Mouse (Mus musculus): ENCODE data around the gene Smndc1. TPM values are rescaled to one million over a fixed set of nuclear protein-coding genes. Genes with fewer than 3 reads are reported as not detected.

Smndc1 gene
- polyA plus RNA-seq (2014; fragmentation: Nextera tagmentation; extraction: Ambion mirVana) = 61.2 and 65.5 TPM in 2 replicates

GRCm38 (mm10) chr19:53390495-53391007 lies at the start of gene Smndc1:
Gene Smndc1 (minus strand): TSS chr19:53390578.
- under 1% methylated on average over 48 of the region's 48 CpGs for WGBS
- Histone ChIP-seq H3K27me3 (ENCODE audit: control insufficient read depth, insufficient read depth, low read length) (no peaks in the 10 kb centered on the region), H3K4me1 (ENCODE audit: control insufficient read depth, insufficient read depth, low read length) (peaks cover 8% of the 10 kb centered on the region), H3K9ac (ENCODE audit: low read length) (peak within 1 kb of the TSS; percentile 99), H3K27ac (ENCODE audit: low read depth, low read length) (peak within 1 kb of the TSS; percentile 95), H3K36me3 (ENCODE audit: control insufficient read depth, insufficient read depth, low read length) (no peaks in the 10 kb centered on the region; the same call in 1 of the 2 replicates), H3K4me2 (peak within 1 kb of the TSS; percentile 77), H3K4me3 (ENCODE audit: low read depth, low read length) (peak within 1 kb of the TSS; percentile 97), H3K9me3 (ENCODE audit: control insufficient read depth, low read length) (no peaks in the 10 kb centered on the region)
- DNase-seq (ENCODE audit: low spot score, missing footprints) (peak; percentile 99), ATAC-seq (ENCODE audit: low FRiP score) (peak; percentile 98)

GRCm38 (mm10) chr19:53439340-53439739 lies 49.0 kb upstream of the Smndc1 start:
- ATAC-seq (ENCODE audit: low FRiP score) = no peak
- H3K27ac ChIP-seq (ENCODE audit: low read depth, low read length) = no peak overlapping the region
- WGBS = 88% methylated on average over 7 of the region's 7 CpGs

GRCm38 (mm10) chr19:53437991-53438390 lies 47.6 kb upstream of the Smndc1 start:
- H3K9ac ChIP-seq (ENCODE audit: low read length) = no peak overlapping the region
- peaks cover 6% of the 10 kb centered on the region; the same call in 1 of the 2 replicates for H3K4me1 ChIP-seq (ENCODE audit: control insufficient read depth, insufficient read depth, low read length)
- H3K4me2 ChIP-seq = no peak overlapping the region
- DNase-seq (ENCODE audit: low spot score, missing footprints) = no peak
- no peaks in the 10 kb centered on the region for H3K36me3 ChIP-seq (ENCODE audit: control insufficient read depth, insufficient read depth, low read length)
- H3K4me3 ChIP-seq (ENCODE audit: low read depth, low read length) = no peak overlapping the region
- 92% methylated on average over 8 of the region's 8 CpGs for WGBS
- H3K27me3 ChIP-seq (ENCODE audit: control insufficient read depth, insufficient read depth, low read length) = no peaks in the 10 kb centered on the region
- no peaks in the 10 kb centered on the region for H3K9me3 ChIP-seq (ENCODE audit: control insufficient read depth, low read length)
- ATAC-seq (ENCODE audit: low FRiP score) = no peak
- no peak overlapping the region for H3K27ac ChIP-seq (ENCODE audit: low read depth, low read length)

More at GRCm38 (mm10) chr19:53439340-53439739, 49.0 kb upstream of the Smndc1 start:
- Histone ChIP-seq H3K27me3 (ENCODE audit: control insufficient read depth, insufficient read depth, low read length) (no peaks in the 10 kb centered on the region), H3K4me1 (ENCODE audit: control insufficient read depth, insufficient read depth, low read length) (peaks cover 6% of the 10 kb centered on the region; the same call in 1 of the 2 replicates), H3K36me3 (ENCODE audit: control insufficient read depth, insufficient read depth, low read length) (no peaks in the 10 kb centered on the region), H3K4me3 (ENCODE audit: low read depth, low read length) (no peak overlapping the region), H3K9ac (ENCODE audit: low read length) (no peak overlapping the region), H3K9me3 (ENCODE audit: control insufficient read depth, low read length) (no peaks in the 10 kb centered on the region), H3K4me2 (no peak overlapping the region)
- no peak for DNase-seq (ENCODE audit: low spot score, missing footprints)

GRCm38 (mm10) chr19:53437311-53437958 lies 47.1 kb upstream of the Smndc1 start:
- Histone ChIP-seq H3K9ac (ENCODE audit: low read length) (no peak overlapping the region), H3K27ac (ENCODE audit: low read depth, low read length) (no peak overlapping the region), H3K36me3 (ENCODE audit: control insufficient read depth, insufficient read depth, low read length) (no peaks in the 10 kb centered on the region), H3K4me1 (ENCODE audit: control insufficient read depth, insufficient read depth, low read length) (peaks cover 6% of the 10 kb centered on the region; the same call in 1 of the 2 replicates), H3K9me3 (ENCODE audit: control insufficient read depth, low read length) (no peaks in the 10 kb centered on the region), H3K4me3 (ENCODE audit: low read depth, low read length) (no peak overlapping the region), H3K27me3 (ENCODE audit: control insufficient read depth, insufficient read depth, low read length) (no peaks in the 10 kb centered on the region), H3K4me2 (no peak overlapping the region)
- ATAC-seq (ENCODE audit: low FRiP score) (no peak), DNase-seq (ENCODE audit: low spot score, missing footprints) (no peak)
- 67% methylated on average over 8 of the region's 8 CpGs for WGBS

- H3K4me2 ChIP-seq = no peak overlapping the region
- no peaks in the 10 kb centered on the region for H3K9me3 ChIP-seq (ENCODE audit: control insufficient read depth, low read length)
- DNase-seq (ENCODE audit: low spot score, missing footprints) (no peak), ATAC-seq (ENCODE audit: low FRiP score) (no peak)
- no peaks in the 10 kb centered on the region for H3K36me3 ChIP-seq (ENCODE audit: control insufficient read depth, insufficient read depth, low read length)
- H3K4me3 ChIP-seq (ENCODE audit: low read depth, low read length) = no peak overlapping the region
- H3K9ac ChIP-seq (ENCODE audit: low read length) = no peak overlapping the region
- H3K4me1 ChIP-seq (ENCODE audit: control insufficient read depth, insufficient read depth, low read length) = no peaks in the 10 kb centered on the region
- H3K27ac ChIP-seq (ENCODE audit: low read depth, low read length) = no peak overlapping the region
- 87% methylated on average over 10 of the region's 10 CpGs for WGBS
- H3K27me3 ChIP-seq (ENCODE audit: control insufficient read depth, insufficient read depth, low read length) = no peaks in the 10 kb centered on the region
Observed at GRCm38 (mm10) chr19:53433949-53434689, 43.7 kb upstream of the Smndc1 start.

- H3K4me3 ChIP-seq (ENCODE audit: low read depth, low read length) = no peak overlapping the region
- H3K27me3 ChIP-seq (ENCODE audit: control insufficient read depth, insufficient read depth, low read length) = no peaks in the 10 kb centered on the region
- H3K4me1 ChIP-seq (ENCODE audit: control insufficient read depth, insufficient read depth, low read length) = no peaks in the 10 kb centered on the region
- ATAC-seq (ENCODE audit: low FRiP score) (no peak), DNase-seq (ENCODE audit: low spot score, missing footprints) (no peak)
- H3K9ac ChIP-seq (ENCODE audit: low read length) = no peak overlapping the region
- WGBS = 86% methylated on average over 11 of the region's 11 CpGs
- no peak overlapping the region for H3K4me2 ChIP-seq
- no peak overlapping the region for H3K27ac ChIP-seq (ENCODE audit: low read depth, low read length)
- no peaks in the 10 kb centered on the region for H3K36me3 ChIP-seq (ENCODE audit: control insufficient read depth, insufficient read depth, low read length)
- H3K9me3 ChIP-seq (ENCODE audit: control insufficient read depth, low read length) = no peaks in the 10 kb centered on the region
Observed at GRCm38 (mm10) chr19:53431003-53431402, 40.6 kb upstream of the Smndc1 start.

GRCm38 (mm10) chr19:53430356-53430755 lies 40.0 kb upstream of the Smndc1 start:
- no peak for ATAC-seq (ENCODE audit: low FRiP score)
- H3K36me3 ChIP-seq (ENCODE audit: control insufficient read depth, insufficient read depth, low read length) = no peaks in the 10 kb centered on the region
- no peak overlapping the region for H3K27ac ChIP-seq (ENCODE audit: low read depth, low read length)
- DNase-seq (ENCODE audit: low spot score, missing footprints) = no peak
- H3K4me1 ChIP-seq (ENCODE audit: control insufficient read depth, insufficient read depth, low read length) = no peaks in the 10 kb centered on the region
- H3K9ac ChIP-seq (ENCODE audit: low read length) = no peak overlapping the region
- H3K27me3 ChIP-seq (ENCODE audit: control insufficient read depth, insufficient read depth, low read length) = no peaks in the 10 kb centered on the region
- 81% methylated on average over 9 of the region's 9 CpGs for WGBS
- no peak overlapping the region for H3K4me2 ChIP-seq
- H3K9me3 ChIP-seq (ENCODE audit: control insufficient read depth, low read length) = no peaks in the 10 kb centered on the region
- no peak overlapping the region for H3K4me3 ChIP-seq (ENCODE audit: low read depth, low read length)

- H3K27ac ChIP-seq (ENCODE audit: low read depth, low read length) = no peak overlapping the region
- no peaks in the 10 kb centered on the region for H3K36me3 ChIP-seq (ENCODE audit: control insufficient read depth, insufficient read depth, low read length)
- H3K4me3 ChIP-seq (ENCODE audit: low read depth, low read length) = no peak overlapping the region
- H3K27me3 ChIP-seq (ENCODE audit: control insufficient read depth, insufficient read depth, low read length) = 0 out of 2 replicates have a peak, but pooled peaks cover 2% of the 10 kb centered on the region
- ATAC-seq (ENCODE audit: low FRiP score) (no peak), DNase-seq (ENCODE audit: low spot score, missing footprints) (no peak)
- H3K4me1 ChIP-seq (ENCODE audit: control insufficient read depth, insufficient read depth, low read length) = no peaks in the 10 kb centered on the region
- no peak overlapping the region for H3K9ac ChIP-seq (ENCODE audit: low read length)
- 73% methylated on average over 8 of the region's 8 CpGs for WGBS
- H3K9me3 ChIP-seq (ENCODE audit: control insufficient read depth, low read length) = no peaks in the 10 kb centered on the region
- no peak overlapping the region for H3K4me2 ChIP-seq
Observed at GRCm38 (mm10) chr19:53427817-53428216, 37.4 kb upstream of the Smndc1 start.

- Histone ChIP-seq H3K9me3 (ENCODE audit: control insufficient read depth, low read length) (no peaks in the 10 kb centered on the region), H3K4me3 (ENCODE audit: low read depth, low read length) (no peak overlapping the region), H3K36me3 (ENCODE audit: control insufficient read depth, insufficient read depth, low read length) (no peaks in the 10 kb centered on the region), H3K9ac (ENCODE audit: low read length) (no peak overlapping the region), H3K4me2 (no peak overlapping the region), H3K27me3 (ENCODE audit: control insufficient read depth, insufficient read depth, low read length) (0 out of 2 replicates have a peak, but pooled peaks cover 2% of the 10 kb centered on the region), H3K27ac (ENCODE audit: low read depth, low read length) (no peak overlapping the region), H3K4me1 (ENCODE audit: control insufficient read depth, insufficient read depth, low read length) (no peaks in the 10 kb centered on the region)
- 70% methylated on average over 7 of the region's 7 CpGs for WGBS
- no peak for DNase-seq (ENCODE audit: low spot score, missing footprints)
- ATAC-seq (ENCODE audit: low FRiP score) = no peak
Observed at GRCm38 (mm10) chr19:53427346-53427745, 37.0 kb upstream of the Smndc1 start.

Data from midbrain, embryonic 11.5 days (tissue).